Mouse (Mus musculus): Measurements from ENCODE around the gene Selplg. TPM values are rescaled to one million over a fixed set of nuclear protein-coding genes. Genes with fewer than 3 reads are reported as not detected.

Gene Selplg
- polyA plus RNA-seq, 2 experiments from 2014 or later: 629 to 698 TPM

Other genes with a start within 250 kb of the Selplg start
- not detected for gene Cmklr1, start 182.2 kb downstream of the Selplg start, polyA plus RNA-seq (2017; shearing (Covaris generic))
- gene 1700069L16Rik, start 107.9 kb downstream of the Selplg start, polyA plus RNA-seq (2017; shearing (Covaris generic)): not detected
- gene Ficd, start 96.8 kb downstream of the Selplg start, polyA plus RNA-seq (2017; shearing (Covaris generic)): 1 to 10 TPM; 3.3 to 5.2 TPM
- gene Sart3, start 60.1 kb downstream of the Selplg start, polyA plus RNA-seq (2017; shearing (Covaris generic)): 10 to 100 TPM in 1 of 2 experiments, 1 to 10 TPM in 1; 8.0 to 18.9 TPM
- 10 to 100 TPM; 23.8 to 24.5 TPM for gene Iscu, start 59.9 kb downstream of the Selplg start, polyA plus RNA-seq (2017; shearing (Covaris generic))
- not detected for gene Tmem119, start 32.1 kb downstream of the Selplg start, polyA plus RNA-seq (2017; shearing (Covaris generic))
- gene Coro1c, start 76.1 kb upstream of the Selplg start, polyA plus RNA-seq (2017; shearing (Covaris generic)): 10 to 100 TPM; 59.2 to 70.7 TPM
- gene Ssh1, start 161.2 kb upstream of the Selplg start, polyA plus RNA-seq (2017; shearing (Covaris generic)): 10 to 100 TPM; 15.8 to 17.9 TPM
- under 1 TPM in 1 of 2 experiments, not detected in 1; 0.48 TPM for gene Dao, start 171.1 kb upstream of the Selplg start, polyA plus RNA-seq (2017; shearing (Covaris generic))
- 1 to 10 TPM; 2.4 to 3.5 TPM for gene Usp30, start 232.8 kb upstream of the Selplg start, polyA plus RNA-seq (2017; shearing (Covaris generic))